Mouse (Mus musculus): ENCODE measurements around the gene Mterf2. TPM values are rescaled to one million over a fixed set of nuclear protein-coding genes. Genes with fewer than 3 reads are reported as not detected.
A peak's percentile ranks its signal among the peaks of the same experiment; 100 is the strongest.

Mterf2 gene
- 2.2 and 2.5 TPM in 2 replicates for polyA plus RNA-seq (2012; rRNA removed)

- Histone ChIP-seq H3K27me3 (ENCODE audit: control insufficient read depth, insufficient read depth, low read length) (no peaks in the 10 kb centered on the region), H3K4me3 (ENCODE audit: low read depth, low read length) (peak within 1 kb of the TSS; percentile 97), H3K27ac (ENCODE audit: insufficient read depth, low read depth, low read length) (peak within 1 kb of the TSS; percentile 69), H3K36me3 (ENCODE audit: control insufficient read depth, insufficient read depth, low read length) (peaks cover 3% of the 10 kb centered on the region), H3K4me1 (ENCODE audit: control insufficient read depth, insufficient read depth, insufficient read length, low read length) (peaks cover 14% of the 10 kb centered on the region; the same call in 1 of the 2 replicates)
- WGBS: 6% methylated on average over 20 of the region's 20 CpGs
- TF ChIP-seq POLR2A (IDR thresholded peaks at IDR 0.05; ENCODE audit: low read depth, low read length) (peak; percentile 53; the same call in 1 of the 2 replicates), CTCF (IDR thresholded peaks at IDR 0.05; ENCODE audit: extremely low read depth, insufficient read length, insufficient replicate concordance, low read depth, low read length) (peak; percentile 40; the same call in 1 of the 2 replicates)
These were observed at the start of gene Mterf2 for GRCm38 (mm10) chr10:85127395-85128287. Mterf2 (minus strand) TSS chr10:85128027.

- Histone ChIP-seq H3K27me3 (ENCODE audit: control insufficient read depth, insufficient read depth, low read length) (no peaks in the 10 kb centered on the region), H3K27ac (ENCODE audit: insufficient read depth, low read depth, low read length) (no peak overlapping the region), H3K4me1 (ENCODE audit: control insufficient read depth, insufficient read depth, insufficient read length, low read length) (peaks cover 12% of the 10 kb centered on the region; the same call in 1 of the 2 replicates), H3K36me3 (ENCODE audit: control insufficient read depth, insufficient read depth, low read length) (no peaks in the 10 kb centered on the region), H3K4me3 (ENCODE audit: low read depth, low read length) (no peak overlapping the region)
- WGBS: 29% methylated on average over 2 of the region's 2 CpGs
- TF ChIP-seq CTCF (IDR thresholded peaks at IDR 0.05; ENCODE audit: extremely low read depth, insufficient read length, insufficient replicate concordance, low read depth, low read length): no peak
- TF ChIP-seq POLR2A (IDR thresholded peaks at IDR 0.05; ENCODE audit: low read depth, low read length): no peak
These were observed 48.8 kb upstream of the Mterf2 start for GRCm38 (mm10) chr10:85176640-85177039.

- 92% methylated on average over 5 of the region's 5 CpGs for WGBS
- TF ChIP-seq CTCF (IDR thresholded peaks at IDR 0.05; ENCODE audit: extremely low read depth, insufficient read length, insufficient replicate concordance, low read depth, low read length): no peak
- no peak for TF ChIP-seq POLR2A (IDR thresholded peaks at IDR 0.05; ENCODE audit: low read depth, low read length)
- H3K36me3 ChIP-seq (ENCODE audit: control insufficient read depth, insufficient read depth, low read length): no peaks in the 10 kb centered on the region
- no peak overlapping the region for H3K4me3 ChIP-seq (ENCODE audit: low read depth, low read length)
- H3K4me1 ChIP-seq (ENCODE audit: control insufficient read depth, insufficient read depth, insufficient read length, low read length): no peaks in the 10 kb centered on the region; the same call in 1 of the 2 replicates
- H3K27ac ChIP-seq (ENCODE audit: insufficient read depth, low read depth, low read length): no peak overlapping the region
- H3K27me3 ChIP-seq (ENCODE audit: control insufficient read depth, insufficient read depth, low read length): no peaks in the 10 kb centered on the region
These were observed 37.5 kb upstream of the Mterf2 start for GRCm38 (mm10) chr10:85165306-85165705.

- WGBS: 94% methylated on average over 13 of the region's 13 CpGs
- no peak overlapping the region for H3K4me3 ChIP-seq (ENCODE audit: low read depth, low read length)
- no peak overlapping the region for H3K27ac ChIP-seq (ENCODE audit: insufficient read depth, low read depth, low read length)
- H3K27me3 ChIP-seq (ENCODE audit: control insufficient read depth, insufficient read depth, low read length): no peaks in the 10 kb centered on the region
- TF ChIP-seq CTCF (IDR thresholded peaks at IDR 0.05; ENCODE audit: extremely low read depth, insufficient read length, insufficient replicate concordance, low read depth, low read length): no peak
- no peak for TF ChIP-seq POLR2A (IDR thresholded peaks at IDR 0.05; ENCODE audit: low read depth, low read length)
- H3K36me3 ChIP-seq (ENCODE audit: control insufficient read depth, insufficient read depth, low read length): no peaks in the 10 kb centered on the region
- no peaks in the 10 kb centered on the region; the same call in 1 of the 2 replicates for H3K4me1 ChIP-seq (ENCODE audit: control insufficient read depth, insufficient read depth, insufficient read length, low read length)
These were observed 37.0 kb upstream of the Mterf2 start for GRCm38 (mm10) chr10:85164791-85165190.

- no peak overlapping the region for H3K27ac ChIP-seq (ENCODE audit: insufficient read depth, low read depth, low read length)
- no peaks in the 10 kb centered on the region; the same call in 1 of the 2 replicates for H3K4me1 ChIP-seq (ENCODE audit: control insufficient read depth, insufficient read depth, insufficient read length, low read length)
- no peaks in the 10 kb centered on the region for H3K27me3 ChIP-seq (ENCODE audit: control insufficient read depth, insufficient read depth, low read length)
- 59% methylated on average over 5 of the region's 5 CpGs for WGBS
- no peak overlapping the region for H3K4me3 ChIP-seq (ENCODE audit: low read depth, low read length)
- no peaks in the 10 kb centered on the region for H3K36me3 ChIP-seq (ENCODE audit: control insufficient read depth, insufficient read depth, low read length)
- TF ChIP-seq CTCF (IDR thresholded peaks at IDR 0.05; ENCODE audit: extremely low read depth, insufficient read length, insufficient replicate concordance, low read depth, low read length) (no peak), POLR2A (IDR thresholded peaks at IDR 0.05; ENCODE audit: low read depth, low read length) (no peak)
These were observed 34.0 kb upstream of the Mterf2 start for GRCm38 (mm10) chr10:85161745-85162351.

GRCm38 (mm10) chr10:85159989-85160619 lies 32.3 kb upstream of the Mterf2 start:
- TF ChIP-seq CTCF (IDR thresholded peaks at IDR 0.05; ENCODE audit: extremely low read depth, insufficient read length, insufficient replicate concordance, low read depth, low read length) (no peak), POLR2A (IDR thresholded peaks at IDR 0.05; ENCODE audit: low read depth, low read length) (no peak)
- no peak overlapping the region for H3K27ac ChIP-seq (ENCODE audit: insufficient read depth, low read depth, low read length)
- H3K27me3 ChIP-seq (ENCODE audit: control insufficient read depth, insufficient read depth, low read length): no peaks in the 10 kb centered on the region
- 18% methylated on average over 1 of the region's 1 CpGs for WGBS
- H3K36me3 ChIP-seq (ENCODE audit: control insufficient read depth, insufficient read depth, low read length): no peaks in the 10 kb centered on the region
- no peaks in the 10 kb centered on the region; the same call in 1 of the 2 replicates for H3K4me1 ChIP-seq (ENCODE audit: control insufficient read depth, insufficient read depth, insufficient read length, low read length)
- no peak overlapping the region for H3K4me3 ChIP-seq (ENCODE audit: low read depth, low read length)

All from small intestine, adult 2 months (tissue).